Mouse (Mus musculus) MEL (cell line): ENCODE data around the gene Brf1. TPM values are rescaled to one million over a fixed set of nuclear protein-coding genes. Genes with fewer than 3 reads are reported as not detected.

Experiments
- DNase-seq: peaks from one replicate; pipeline ENCODE4 v3.0.0; 2011; ENCODE audit warnings: low read depth, low spot score
- H3K27ac ChIP-seq: 2 replicates; pipeline ENCODE4 v1.5.1; 2012; ENCODE audit warnings: low read depth, mild to moderate bottlenecking, control low read depth, low read length, moderate library complexity; ENCODE audit not compliant: control insufficient read depth
- H3K27me3 ChIP-seq, 2 experiments: fragments of 150-350 bp in 1 of 2; sonication (generic) in 1 of 2; 2 replicates each; pipeline ENCODE4 v1.6.1; 2012; ENCODE audit warnings: low read length in 2 of 2, mild to moderate bottlenecking in 2 of 2, improper control_type of control experiment in 1 of 2, moderate library complexity in 1 of 2; ENCODE audit not compliant: insufficient read depth in 2 of 2, control insufficient read depth in 1 of 2
- H3K36me3 ChIP-seq, 2 experiments: 2 replicates each; pipeline ENCODE4 v1.6.1; 2012 to 2014; ENCODE audit warnings: low read length in 2 of 2, improper control_type of control experiment in 1 of 2, inconsistent platforms in 1 of 2, mild to moderate bottlenecking in 1 of 2; ENCODE audit not compliant: insufficient read depth in 2 of 2, control insufficient read depth in 1 of 2
- H3K4me1 ChIP-seq, 2 experiments: fragments of 150-350 bp in 1 of 2; sonication (generic) in 1 of 2; 2 replicates each; pipeline ENCODE4 v1.6.1; 2012; ENCODE audit warnings: low read length in 2 of 2, improper control_type of control experiment in 1 of 2, mild to moderate bottlenecking in 1 of 2; ENCODE audit not compliant: insufficient read depth in 2 of 2, control insufficient read depth in 1 of 2
- H3K4me3 ChIP-seq, 2 experiments: fragments of 150-350 bp in 1 of 2; sonication (generic) in 1 of 2; 2 replicates each; pipeline ENCODE4 v1.5.1; 2012; ENCODE audit warnings: low read depth in 2 of 2, low read length in 2 of 2, mild to moderate bottlenecking in 2 of 2, moderate library complexity in 2 of 2, control low read depth in 1 of 2, improper control_type of control experiment in 1 of 2; ENCODE audit not compliant: control insufficient read depth in 1 of 2, insufficient read depth in 1 of 2
- H3K79me2 ChIP-seq: 2 replicates; pipeline ENCODE4 v1.6.1; 2012; ENCODE audit warnings: mild to moderate bottlenecking, low read length, moderate library complexity; ENCODE audit not compliant: control insufficient read depth, poor library complexity, insufficient read depth
- H3K9ac ChIP-seq: 2 replicates; pipeline ENCODE4 v1.6.1; 2012; ENCODE audit warnings: low read depth, mild to moderate bottlenecking, control low read depth, low read length, moderate library complexity; ENCODE audit not compliant: control insufficient read depth, poor library complexity, severe bottlenecking
- H3K9me3 ChIP-seq: fragments of 150-350 bp; sonication (generic); replicated peaks from 2 replicates; pipeline ENCODE4 v1.6.1; 2012; ENCODE audit warnings: mild to moderate bottlenecking, low read length, improper control_type of control experiment, moderate library complexity; ENCODE audit not compliant: insufficient read depth
- BHLHE40 ChIP-seq: IDR thresholded peaks from 2 replicates; pipeline ENCODE4 v1.6.1; 2012; ENCODE audit warnings: low read depth, mild to moderate bottlenecking, inconsistent platforms, low read length, improper control_type of control experiment, borderline replicate concordance
- E2F4 ChIP-seq: IDR thresholded peaks from 2 replicates; pipeline ENCODE4 v1.6.1; 2011; ENCODE audit warnings: low read depth, low read length, improper control_type of control experiment, borderline replicate concordance
- EP300 ChIP-seq, 2 experiments: IDR thresholded peaks; 2 replicates each; pipeline ENCODE4 v1.6.1; 2011; ENCODE audit warnings: improper control_type of control experiment in 2 of 2, low read length in 2 of 2, low read depth in 1 of 2, mild to moderate bottlenecking in 1 of 2
- ETS1 ChIP-seq: IDR thresholded peaks from 2 replicates; pipeline ENCODE4 v1.6.1; 2012; ENCODE audit warnings: low read depth, mild to moderate bottlenecking, inconsistent platforms, low read length, improper control_type of control experiment, moderate library complexity
- GABPA ChIP-seq: IDR thresholded peaks from 2 replicates; pipeline ENCODE4 v1.6.1; 2012; ENCODE audit warnings: low read depth, mild to moderate bottlenecking, inconsistent platforms, low read length, improper control_type of control experiment, moderate library complexity
- GATA1 ChIP-seq: IDR thresholded peaks from 2 replicates; pipeline ENCODE4 v1.6.1; 2011; ENCODE audit warnings: low read depth, low read length, improper control_type of control experiment
- MAFK ChIP-seq: IDR thresholded peaks from 2 replicates; pipeline ENCODE4 v1.6.1; 2011; ENCODE audit warnings: low read depth, mild to moderate bottlenecking, low read length, improper control_type of control experiment, borderline replicate concordance
- MAX ChIP-seq: IDR thresholded peaks from 2 replicates; pipeline ENCODE4 v1.6.1; 2011; ENCODE audit warnings: low read length, improper control_type of control experiment
- MAZ ChIP-seq: IDR thresholded peaks from 2 replicates; pipeline ENCODE4 v1.6.1; 2012; ENCODE audit warnings: low read depth, mild to moderate bottlenecking, inconsistent platforms, low read length, improper control_type of control experiment
- MXI1 ChIP-seq: IDR thresholded peaks from 2 replicates; pipeline ENCODE4 v1.6.1; 2011; ENCODE audit warnings: mild to moderate bottlenecking, low read depth, low read length, improper control_type of control experiment
- MYC ChIP-seq: IDR thresholded peaks from 2 replicates; pipeline ENCODE4 v1.6.1; 2011; ENCODE audit warnings: low read depth, mild to moderate bottlenecking, low read length, improper control_type of control experiment, moderate library complexity
- NELFE ChIP-seq: IDR thresholded peaks from 2 replicates; pipeline ENCODE4 v1.6.1; 2011; ENCODE audit warnings: low read depth, low read length, improper control_type of control experiment
- NRF1 ChIP-seq: IDR thresholded peaks from 2 replicates; pipeline ENCODE4 v1.6.1; 2014; ENCODE audit warnings: low read depth, mild to moderate bottlenecking, inconsistent platforms, low read length, improper control_type of control experiment, moderate library complexity; ENCODE audit not compliant: poor library complexity, insufficient read depth, severe bottlenecking
- RCOR1 ChIP-seq: IDR thresholded peaks from 2 replicates; pipeline ENCODE4 v1.6.1; 2012; ENCODE audit warnings: low read depth, mild to moderate bottlenecking, inconsistent platforms, low read length, improper control_type of control experiment
- TAL1 ChIP-seq: IDR thresholded peaks from 2 replicates; pipeline ENCODE4 v1.6.1; 2012; ENCODE audit warnings: mild to moderate bottlenecking, inconsistent platforms, low read length, moderate library complexity, mixed read lengths
- UBTF ChIP-seq: IDR thresholded peaks from 2 replicates; pipeline ENCODE4 v1.6.1; 2012; ENCODE audit warnings: low read depth, mild to moderate bottlenecking, inconsistent platforms, low read length, improper control_type of control experiment, moderate library complexity, borderline replicate concordance; ENCODE audit not compliant: insufficient read depth
- USF1 ChIP-seq: IDR thresholded peaks from 2 replicates; pipeline ENCODE4 v1.6.1; 2014; ENCODE audit warnings: low read depth, mild to moderate bottlenecking, inconsistent platforms, low read length, improper control_type of control experiment, moderate library complexity
- ZMIZ1 ChIP-seq: IDR thresholded peaks from 2 replicates; pipeline ENCODE4 v1.6.1; 2012; ENCODE audit warnings: low read depth, mild to moderate bottlenecking, inconsistent platforms, low read length, improper control_type of control experiment, moderate library complexity
- ZNF384 ChIP-seq: IDR thresholded peaks from 2 replicates; pipeline ENCODE4 v1.6.1; 2012; ENCODE audit warnings: low read depth, mild to moderate bottlenecking, inconsistent platforms, low read length, improper control_type of control experiment
- polyA plus RNA-seq, 2 experiments: library from polyadenylated mRNA; stranded (reverse) in 1 of 2; unstranded in 1 of 2; fragments of >175 nt in 1 of 2; fragments of >200 nt in 1 of 2; gene quantifications; 2 replicates each; pipeline versions ENCODE4 v1.2.1 to v1.2.4; 2012; ENCODE audit warnings: low replicate concordance in 2 of 2, low read depth in 1 of 2; ENCODE audit not compliant: insufficient read length in 2 of 2, insufficient read depth in 1 of 2, missing spikeins in 1 of 2
- total RNA-seq: library from RNA; depleted of rRNA; stranded (reverse); fragments of 300-350 nt; gene quantifications from 2 replicates; pipeline ENCODE4 v1.2.3, GENCODE M21; 2012

Brf1 gene
- total and polyA plus RNA-seq, 3 experiments: 105 to 159 TPM; not detected in 1

DNA sequence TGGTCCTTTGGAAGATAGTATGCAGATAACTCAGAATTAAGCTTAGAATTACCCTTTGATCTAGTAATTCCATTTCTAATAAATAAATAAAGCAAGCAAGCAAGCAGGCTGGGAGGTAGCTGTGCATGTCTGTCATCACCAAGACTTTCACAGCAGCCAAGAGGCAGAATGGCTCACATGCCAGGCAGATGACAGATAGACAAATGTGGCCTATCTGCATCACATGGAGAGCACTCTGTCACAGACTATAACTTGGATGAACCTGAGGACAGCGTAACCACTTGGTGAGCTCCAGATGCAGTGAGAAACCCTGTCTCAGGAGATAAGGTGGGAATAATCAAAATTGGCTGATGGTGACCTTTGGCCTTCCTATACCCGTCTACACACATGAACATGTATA is 34.6 kb upstream of the Brf1 start:
- peaks cover 4 to 12% of the 10 kb centered on the region in 2 experiments; a peak in 3 of 4 replicates for H3K4me1 ChIP-seq
- no peak overlapping the region for H3K9ac ChIP-seq
- no peak overlapping the region for H3K27ac ChIP-seq
- DNase-seq: no peak
- peaks cover 0 to 5% of the 10 kb centered on the region in 2 experiments; a peak in 1 of 4 replicates for H3K36me3 ChIP-seq
- no peak overlapping the region for H3K4me3 ChIP-seq
- H3K9me3 ChIP-seq: no peaks in the 10 kb centered on the region
- TF ChIP-seq ZMIZ1 (no peak), E2F4 (no peak), MAX (0 out of 2 replicates have a peak, but pooled peaks have one; percentile 2), EP300 (IDR thresholded peaks at IDR 0.05; ENCODE audit: low read depth in 1 of 2, low read length in 2 of 2) (0 out of 4 replicates have a peak, but pooled peaks of 1 of the 2 experiments have one; percentile 13), GATA1 (peak; percentile 28; the same call in 1 of the 2 replicates), NELFE (no peak), MAZ (no peak)
- H3K79me2 ChIP-seq: no peaks in the 10 kb centered on the region
- H3K27me3 ChIP-seq: no peaks in the 10 kb centered on the region

DNA sequence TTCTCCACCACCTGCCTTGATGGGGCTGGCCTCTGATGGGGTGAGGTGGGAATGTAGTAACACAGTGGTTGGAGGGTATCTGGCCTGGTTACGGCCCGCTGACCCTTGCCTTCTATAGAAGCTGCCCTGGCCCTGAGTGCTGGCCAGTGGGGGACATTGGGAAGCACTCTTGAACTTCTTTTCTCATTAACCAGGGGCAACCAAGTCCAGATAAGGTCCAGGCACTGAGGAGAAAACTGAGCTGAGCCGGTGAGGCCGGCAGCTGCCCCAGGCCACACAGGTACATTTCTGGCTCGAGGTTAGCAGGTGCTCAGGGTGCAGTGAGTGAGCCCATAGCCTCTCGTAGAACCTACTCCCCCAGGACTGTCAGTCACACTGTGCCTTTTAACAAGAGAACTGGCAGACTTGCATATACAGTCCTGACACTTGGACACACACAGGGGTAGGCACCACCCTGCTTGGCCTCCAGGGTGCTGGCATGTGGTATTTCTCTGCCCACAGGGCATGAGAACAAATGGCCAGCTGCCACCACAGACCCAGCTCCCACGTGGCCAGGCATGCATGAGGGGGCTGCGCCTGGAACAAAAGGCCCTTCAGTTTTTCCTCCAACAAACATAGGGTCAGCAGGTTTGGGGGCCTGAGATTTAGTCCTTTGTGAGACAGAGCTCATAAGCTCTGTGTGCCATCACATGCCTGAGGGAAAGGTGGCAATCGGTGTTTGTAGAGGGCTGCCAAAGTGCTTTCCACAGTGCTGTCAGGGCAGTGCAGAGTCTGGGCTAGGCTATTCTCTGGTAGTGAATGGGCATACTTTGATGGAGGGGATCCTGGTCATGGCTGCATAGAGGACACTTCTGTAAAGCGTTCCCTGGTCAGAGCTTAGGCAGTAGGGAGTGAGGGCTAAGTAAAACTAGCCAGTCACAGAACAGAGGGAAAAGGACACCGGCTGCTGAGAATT is 32.1 kb upstream of the Brf1 start:
- H3K27me3 ChIP-seq: no peaks in the 10 kb centered on the region
- no peak overlapping the region for H3K27ac ChIP-seq
- peaks cover 4 to 12% of the 10 kb centered on the region in 2 experiments; a peak in 3 of 4 replicates for H3K4me1 ChIP-seq

DNA sequence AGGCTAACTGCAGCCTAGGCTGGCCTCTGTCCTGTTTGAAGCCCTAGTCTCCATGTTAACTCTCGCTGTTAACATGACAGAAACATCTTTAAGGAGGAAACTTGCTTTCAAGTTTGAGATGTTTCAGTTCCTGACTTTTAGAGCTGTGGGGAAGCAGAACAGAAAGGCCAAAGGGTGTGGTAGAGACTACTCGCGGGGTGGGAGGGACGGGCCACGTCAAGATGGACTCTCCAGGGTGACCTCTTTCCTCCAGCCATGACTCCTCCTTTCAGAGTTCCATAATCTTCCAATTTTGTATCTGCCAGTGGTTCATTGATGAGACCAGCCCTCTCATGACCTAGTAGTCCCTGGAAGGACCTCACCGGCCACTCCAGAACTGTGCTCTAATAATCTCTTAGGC is 30.9 kb upstream of the Brf1 start:
- H3K9ac ChIP-seq: no peak overlapping the region
- no peak overlapping the region; the same call in 1 of the 2 replicates for H3K27ac ChIP-seq
- TF ChIP-seq USF1 (no peak), ETS1 (no peak), TAL1 (no peak), BHLHE40 (no peak), MYC (no peak), MAFK (no peak), ZNF384 (no peak), NRF1 (no peak), MXI1 (no peak), RCOR1 (no peak), GATA1 (no peak), UBTF (no peak), MAZ (no peak), ZMIZ1 (no peak)
- TF ChIP-seq, all 39 proteins: peak for 0
- no peaks in the 10 kb centered on the region for H3K9me3 ChIP-seq
- no peaks in the 10 kb centered on the region for H3K79me2 ChIP-seq
- no peak for DNase-seq
- H3K4me1 ChIP-seq: peaks cover 0 to 8% of the 10 kb centered on the region in 2 experiments; a peak in 1 of 4 replicates
- H3K36me3 ChIP-seq: no peaks in the 10 kb centered on the region
- H3K27me3 ChIP-seq: no peaks in the 10 kb centered on the region
- no peak overlapping the region for H3K4me3 ChIP-seq

More for the DNA sequence above, 32.1 kb upstream of the Brf1 start:
- Histone ChIP-seq H3K4me3 (no peak overlapping the region), H3K9ac (no peak overlapping the region), H3K36me3 (peaks cover 0 to 3% of the 10 kb centered on the region in 2 experiments; a peak in 1 of 4 replicates), H3K9me3 (no peaks in the 10 kb centered on the region), H3K79me2 (no peaks in the 10 kb centered on the region)
- no peak for DNase-seq
- TF ChIP-seq UBTF: no peak
- TF ChIP-seq NELFE: 0 out of 2 replicates have a peak, but pooled peaks have one; percentile 18
- no peak for TF ChIP-seq GABPA
